Comparison of ENCODE assay signal across 29 mouse cellular contexts in the genomic region with DNA sequence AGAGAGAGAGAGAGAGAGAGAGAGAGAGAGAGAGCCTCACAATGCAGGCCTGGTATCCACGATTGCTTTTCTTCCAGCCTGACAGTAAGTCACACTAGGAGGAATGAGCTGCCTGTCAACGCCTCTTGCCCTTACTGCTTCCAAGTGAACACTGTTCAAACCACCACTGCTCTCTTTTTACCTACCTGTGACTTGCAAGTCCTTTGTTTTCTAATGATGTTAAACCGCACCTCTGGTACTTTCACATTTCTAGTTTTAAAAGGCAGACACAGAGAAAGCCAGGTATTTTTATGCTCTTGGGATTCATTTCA. TPM values are rescaled to one million over a fixed set of nuclear protein-coding genes. Genes with fewer than 3 reads are reported as not detected.
A peak's percentile ranks its signal among the peaks of the same experiment; 100 is the strongest.
DNase-seq lines count a peak whose midpoint lies in the region; ATAC-seq and TF ChIP-seq lines count a peak whose summit lies in the region.
"Had no signal": no experiment of that assay in that cellular context is flagged by ENCODE, and none has a peak within 500 bp of the region (broad histone marks: within the 10 kb centered on the region; RNA-seq: fewer than 3 reads in every experiment).

No protein-coding gene starts in this region.

- H3K4me1 ChIP-seq in kidney, embryonic 15.5 days: no peaks in the 10 kb centered on the region
- no peaks in the 10 kb centered on the region for H3K4me1 ChIP-seq in kidney, embryonic 16.5 days (ENCODE audit: insufficient read depth, low read length)
- H3K4me1 ChIP-seq in embryonic fibroblast, embryonic 13.5 days (ENCODE audit: control insufficient read depth, insufficient read depth, low read length): peaks cover 6% of the 10 kb centered on the region; the same call in 1 of the 2 replicates
- peaks cover 5% of the 10 kb centered on the region; the same call in 1 of the 2 replicates for H3K4me1 ChIP-seq in midbrain, embryonic 14.5 days (ENCODE audit: control insufficient read depth, insufficient read depth, low read length)
- H3K4me1 ChIP-seq in midbrain, embryonic 11.5 days (ENCODE audit: control insufficient read depth, insufficient read depth, low read length): peaks cover 4% of the 10 kb centered on the region
- H3K4me1 ChIP-seq: embryonic facial prominence, embryonic 15.5 days; lung, embryonic 15.5 days had no signal

- H3K36me3 ChIP-seq in kidney, embryonic 15.5 days: no peaks in the 10 kb centered on the region
- H3K36me3 ChIP-seq in kidney, embryonic 16.5 days (ENCODE audit: insufficient read depth, low read length): no peaks in the 10 kb centered on the region
- H3K36me3 ChIP-seq in midbrain, embryonic 14.5 days (ENCODE audit: control insufficient read depth, insufficient read depth, low read length): no peaks in the 10 kb centered on the region
- no peaks in the 10 kb centered on the region for H3K36me3 ChIP-seq in midbrain, embryonic 11.5 days (ENCODE audit: control insufficient read depth, insufficient read depth, low read length)
- H3K36me3 ChIP-seq: embryonic facial prominence, embryonic 15.5 days; hindbrain, embryonic 10.5 days; hindbrain, embryonic 15.5 days; limb, embryonic 13.5 days; lung, embryonic 15.5 days; midbrain, embryonic 12.5 days had no signal

- H3K27me3 ChIP-seq in kidney, embryonic 15.5 days: no peaks in the 10 kb centered on the region
- no peaks in the 10 kb centered on the region for H3K27me3 ChIP-seq in kidney, embryonic 16.5 days (ENCODE audit: insufficient read depth, low read length)
- H3K27me3 ChIP-seq in midbrain, embryonic 14.5 days (ENCODE audit: control insufficient read depth, insufficient read depth, low read length): no peaks in the 10 kb centered on the region
- no peaks in the 10 kb centered on the region for H3K27me3 ChIP-seq in midbrain, embryonic 11.5 days (ENCODE audit: control insufficient read depth, insufficient read depth, low read length)
- H3K27me3 ChIP-seq: embryonic facial prominence, embryonic 15.5 days; hindbrain, embryonic 15.5 days; limb, embryonic 13.5 days; lung, embryonic 15.5 days; midbrain, embryonic 12.5 days had no signal

- intact Hi-C loops in gastrocnemius, adult 2 months (cut with DNase I): no loop called here

- H3K9me3 ChIP-seq in kidney, embryonic 15.5 days (replicated peaks): no peaks in the 10 kb centered on the region
- H3K9me3 ChIP-seq in kidney, embryonic 16.5 days (ENCODE audit: low read length): no peaks in the 10 kb centered on the region
- H3K9me3 ChIP-seq in midbrain, embryonic 14.5 days (ENCODE audit: control insufficient read depth, low read length): no peaks in the 10 kb centered on the region
- H3K9me3 ChIP-seq in midbrain, embryonic 11.5 days (ENCODE audit: control insufficient read depth, low read length): no peaks in the 10 kb centered on the region
- H3K9me3 ChIP-seq: embryonic facial prominence, embryonic 15.5 days; hindbrain, embryonic 10.5 days; hindbrain, embryonic 15.5 days; lung, embryonic 15.5 days; midbrain, embryonic 12.5 days had no signal

- DNase-seq in gastrocnemius, adult 2 months: no peak
- DNase-seq in gastrocnemius, postnatal 10 days: no peak
- no peak for DNase-seq in midbrain, embryonic 14.5 days
- no peak for DNase-seq in midbrain, embryonic 11.5 days (ENCODE audit: low spot score, missing footprints)
- DNase-seq: adrenal gland, postnatal 10 days; cerebellum, adult 11-12 months; cerebellum, adult 9-11 months; gastrocnemius, postnatal 36 days; heart, adult 2 months; heart, postnatal 10 days; kidney, adult 11 months; kidney, postnatal 36 days; right cerebral cortex, adult 18-20 months; spleen, adult 18-20 months; thymus, postnatal 25 days had no signal

- H3K27ac ChIP-seq in gastrocnemius, adult 2 months: peak overlapping the region; percentile 31; the same call in 1 of the 2 replicates
- 0 out of 2 replicates have a peak overlapping the region, but pooled peaks have one; percentile 13 for H3K27ac ChIP-seq in kidney, embryonic 15.5 days
- H3K27ac ChIP-seq in kidney, embryonic 16.5 days (ENCODE audit: low read length): no peak overlapping the region
- H3K27ac ChIP-seq in embryonic fibroblast, embryonic 13.5 days (ENCODE audit: insufficient read depth, low read length): peak overlapping the region; percentile 93
- no peak overlapping the region for H3K27ac ChIP-seq in midbrain, embryonic 14.5 days (replicated peaks; ENCODE audit: low read depth, low read length)
- no peak overlapping the region for H3K27ac ChIP-seq in midbrain, embryonic 11.5 days (ENCODE audit: low read depth, low read length)
- H3K27ac ChIP-seq: embryonic facial prominence, embryonic 15.5 days; heart, adult 2 months; hindbrain, embryonic 10.5 days; hindbrain, embryonic 15.5 days; layer of hippocampus, adult 2 months; left cerebral cortex, adult 2 months; limb, embryonic 13.5 days; lung, embryonic 15.5 days; midbrain, embryonic 12.5 days had no signal

- TF ChIP-seq CTCF in gastrocnemius, adult 2 months (IDR thresholded peaks at IDR 0.05): no peak
- TF ChIP-seq CTCF in embryonic fibroblast, embryonic 13.5 days (IDR thresholded peaks at IDR 0.05; ENCODE audit: borderline replicate concordance, insufficient read depth, low read length): no peak

- no peak overlapping the region for H3K4me2 ChIP-seq in kidney, embryonic 15.5 days
- H3K4me2 ChIP-seq in kidney, embryonic 16.5 days (replicated peaks; ENCODE audit: low read depth, low read length): no peak overlapping the region
- H3K4me2 ChIP-seq in midbrain, embryonic 14.5 days (ENCODE audit: low read length): no peak overlapping the region
- no peak overlapping the region for H3K4me2 ChIP-seq in midbrain, embryonic 11.5 days
- H3K4me2 ChIP-seq: embryonic facial prominence, embryonic 15.5 days; hindbrain, embryonic 15.5 days; limb, embryonic 13.5 days; liver, embryonic 11.5 days; lung, embryonic 15.5 days; midbrain, embryonic 12.5 days had no signal

- H3K9ac ChIP-seq in kidney, embryonic 15.5 days: no peak overlapping the region
- no peak overlapping the region for H3K9ac ChIP-seq in kidney, embryonic 16.5 days (replicated peaks; ENCODE audit: low read length)
- H3K9ac ChIP-seq in midbrain, embryonic 14.5 days (replicated peaks; ENCODE audit: low read length): no peak overlapping the region
- H3K9ac ChIP-seq in midbrain, embryonic 11.5 days (ENCODE audit: low read length): no peak overlapping the region
- H3K9ac ChIP-seq: embryonic facial prominence, embryonic 15.5 days; hindbrain, embryonic 15.5 days; limb, embryonic 13.5 days; lung, embryonic 15.5 days; midbrain, embryonic 12.5 days had no signal

- 42% methylated on average over 3 of the region's 3 CpGs for WGBS in kidney, embryonic 15.5 days
- WGBS in kidney, embryonic 16.5 days: 54% methylated on average over 3 of the region's 3 CpGs
- WGBS in midbrain, embryonic 14.5 days: 67% methylated on average over 3 of the region's 3 CpGs
- 70% methylated on average over 3 of the region's 3 CpGs for WGBS in midbrain, embryonic 11.5 days

- no peak for ATAC-seq in kidney, embryonic 15.5 days (replicated peaks; ENCODE audit: low FRiP score)
- no peak for ATAC-seq in kidney, embryonic 16.5 days (ENCODE audit: low FRiP score, low TSS enrichment)
- ATAC-seq in midbrain, embryonic 14.5 days (ENCODE audit: low FRiP score, low TSS enrichment): no peak
- ATAC-seq in midbrain, embryonic 11.5 days (ENCODE audit: low FRiP score): no peak
- ATAC-seq: forebrain, embryonic 14.5 days; inflammation-experienced regulatory T-cells, adult 6 months had no signal

- TF ChIP-seq POLR2A in embryonic fibroblast, embryonic 13.5 days (IDR thresholded peaks at IDR 0.05; ENCODE audit: low read depth, low read length): no peak

- no peak overlapping the region for H3K4me3 ChIP-seq in gastrocnemius, adult 2 months
- no peak overlapping the region for H3K4me3 ChIP-seq in kidney, embryonic 15.5 days (replicated peaks)
- no peak overlapping the region for H3K4me3 ChIP-seq in kidney, embryonic 16.5 days (ENCODE audit: low read length)
- no peak overlapping the region for H3K4me3 ChIP-seq in embryonic fibroblast, embryonic 13.5 days (ENCODE audit: insufficient read depth, low read length)
- H3K4me3 ChIP-seq in midbrain, embryonic 14.5 days (replicated peaks; ENCODE audit: low read depth, low read length): no peak overlapping the region
- no peak overlapping the region for H3K4me3 ChIP-seq in midbrain, embryonic 11.5 days (ENCODE audit: low read depth, low read length)
- H3K4me3 ChIP-seq: embryonic facial prominence, embryonic 15.5 days; heart, adult 2 months; hindbrain, embryonic 10.5 days; hindbrain, embryonic 15.5 days; layer of hippocampus, adult 2 months; left cerebral cortex, adult 2 months; limb, embryonic 13.5 days; lung, embryonic 15.5 days; midbrain, embryonic 12.5 days had no signal

RNA-seq across cellular contexts. Expression of a gene that starts 15.7 kb away (rescaled TPM):
- total RNA-seq in gastrocnemius, adult 2 months (2021): 10 to 100 TPM in 1 of 2 experiments, 1 to 10 TPM in 1; 6.3 to 11.2 TPM
- total RNA-seq in gastrocnemius, postnatal 10 days (2021): 10 to 100 TPM; 13.2 to 17.0 TPM
- 20.5 and 22.3 TPM in 2 replicates for polyA plus RNA-seq in kidney, embryonic 15.5 days (2015; fragmentation: Nextera tagmentation; extraction: Ambion mirVana)
- polyA plus RNA-seq in kidney, embryonic 16.5 days (2015; fragmentation: Nextera tagmentation; extraction: Ambion mirVana): 23.3 and 24.2 TPM in 2 replicates
- 58.5 and 77.0 TPM in 2 replicates for polyA plus RNA-seq in embryonic fibroblast, embryonic 13.5 days (2011; ENCODE audit: insufficient read length, low read depth, missing spikeins)
- polyA plus RNA-seq in midbrain, embryonic 14.5 days (2014; fragmentation: Nextera tagmentation; extraction: Ambion mirVana): 2.8 and 5.6 TPM in 2 replicates
- polyA plus RNA-seq in midbrain, embryonic 11.5 days (2014; fragmentation: Nextera tagmentation; extraction: Ambion mirVana): 6.3 TPM in 2 replicates

Comparison
In these comparisons a context has a peak if more than half of its experiments do, and no peak if none do; other contexts are left out.
1. H3K27ac ChIP-seq: peak in gastrocnemius, adult 2 months (single experiment), kidney, embryonic 15.5 days (single experiment) and embryonic fibroblast, embryonic 13.5 days (single experiment); none in kidney, embryonic 16.5 days (single experiment), midbrain, embryonic 14.5 days (single experiment) and midbrain, embryonic 11.5 days (single experiment).